Mouse (Mus musculus) embryonic facial prominence, embryonic 11.5 days (tissue): Measurements from ENCODE around the gene Fgf6. TPM values are rescaled to one million over a fixed set of nuclear protein-coding genes. Genes with fewer than 3 reads are reported as not detected.

Experiments
- ATAC-seq: fragments of 200-750 bp; cut with Nextera tagmentation; replicated peaks from 2 replicates; pipeline ENCODE4 v1.8.0; 2017; ENCODE audit warnings: low read depth; ENCODE audit not compliant: insufficient number of reproducible peaks, low FRiP score, low TSS enrichment
- DNase-seq: peaks from one replicate; pipeline ENCODE4 v3.0.0-alpha.2; 2015; ENCODE audit warnings: low spot score
- H3K27ac ChIP-seq: fragments of 300-500 bp; sonication (generic); replicated peaks from 2 replicates; pipeline ENCODE4 v1.5.1; 2014; ENCODE audit warnings: mild to moderate bottlenecking, low read depth, low read length, control low read depth
- H3K27me3 ChIP-seq: fragments of 300-500 bp; sonication (generic); 2 replicates; pipeline ENCODE4 v1.6.1; 2014; ENCODE audit warnings: mild to moderate bottlenecking, low read length, moderate library complexity, mixed read lengths; ENCODE audit not compliant: control insufficient read depth, insufficient read depth
- H3K36me3 ChIP-seq: fragments of 300-500 bp; sonication (generic); replicated peaks from 2 replicates; pipeline ENCODE4 v1.6.1; 2014; ENCODE audit warnings: low read depth, mild to moderate bottlenecking, low read length, moderate library complexity, mixed read lengths; ENCODE audit not compliant: control insufficient read depth, insufficient read depth
- H3K4me1 ChIP-seq: fragments of 300-500 bp; sonication (generic); 2 replicates; pipeline ENCODE4 v1.6.1; 2014; ENCODE audit warnings: low read length, mixed read lengths; ENCODE audit not compliant: control insufficient read depth, insufficient read depth
- H3K4me2 ChIP-seq: fragments of 300-500 bp; sonication (generic); 2 replicates; pipeline ENCODE4 v1.6.1; 2014; ENCODE audit warnings: low read depth, mild to moderate bottlenecking, control low read depth, low read length, moderate library complexity
- H3K4me3 ChIP-seq: fragments of 300-500 bp; sonication (generic); 2 replicates; pipeline ENCODE4 v1.5.1; 2014; ENCODE audit warnings: low read depth, low read length, control low read depth
- H3K9ac ChIP-seq: fragments of 300-500 bp; sonication (generic); replicated peaks from 2 replicates; pipeline ENCODE4 v1.6.1; 2014; ENCODE audit warnings: mild to moderate bottlenecking, control low read depth, low read length
- H3K9me3 ChIP-seq: fragments of 300-500 bp; sonication (generic); replicated peaks from 2 replicates; pipeline ENCODE4 v1.6.1; 2016; ENCODE audit warnings: mild to moderate bottlenecking, low read length, inconsistent platforms, mixed read lengths; ENCODE audit not compliant: control insufficient read depth
- WGBS: fragments of 180-500 bp; shearing (Covaris S2); extraction: QIAGEN DNeasy Blood & Tissue Kit; methylation state at CpG from one replicate; pipeline ENCODE4 v1.1.7; 2014; 5-methylcytosine and 5-hydroxymethylcytosine counted together
- polyA plus RNA-seq: library from polyadenylated mRNA; unstranded; fragments of >200 nt; fragmentation: Nextera tagmentation; extraction: Ambion mirVana; gene quantifications from 2 replicates; pipeline ENCODE4 v1.2.1, GENCODE M21; 2014

The Fgf6 gene
- polyA plus RNA-seq = 0.17 TPM in 1 of 2 replicates, not detected in the other

DNA sequence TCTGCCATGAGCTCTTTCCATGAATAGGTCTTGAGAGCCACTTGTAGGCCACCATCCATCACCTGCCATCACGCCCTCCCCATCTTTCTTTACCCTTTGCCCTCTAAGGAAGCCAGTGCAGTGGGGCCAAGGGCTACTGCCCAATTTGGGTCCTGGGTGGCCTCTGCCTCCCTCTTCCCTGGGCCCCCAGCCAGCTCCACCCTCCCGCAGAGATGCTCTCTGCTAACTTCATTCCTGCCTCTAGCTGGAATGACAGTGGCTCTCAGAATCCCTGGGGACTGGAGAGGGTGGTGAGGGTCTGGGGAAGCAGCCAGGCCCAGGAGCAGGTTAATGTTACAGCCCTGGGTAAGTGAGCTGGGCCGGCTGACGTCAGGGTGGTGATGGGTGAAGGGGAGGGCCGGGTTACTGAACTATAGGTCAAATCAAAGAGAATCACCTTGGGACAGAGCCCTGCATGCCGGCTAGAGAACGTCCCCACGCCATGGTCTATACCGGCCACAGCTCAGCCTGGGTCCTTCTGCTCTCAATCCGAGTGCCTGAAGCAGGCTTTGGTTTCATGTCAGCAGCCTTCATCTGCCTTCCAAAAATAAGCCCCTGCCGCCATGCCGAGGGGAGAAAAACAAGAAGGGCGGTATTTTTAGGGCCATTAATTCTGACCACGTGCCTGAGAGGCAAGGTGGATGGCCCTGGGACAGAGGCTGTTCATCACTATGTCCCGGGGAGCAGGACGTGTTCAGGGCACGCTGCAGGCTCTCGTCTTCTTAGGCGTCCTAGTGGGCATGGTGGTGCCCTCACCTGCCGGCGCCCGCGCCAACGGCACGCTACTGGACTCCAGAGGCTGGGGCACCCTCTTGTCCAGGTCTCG is at the start of gene Fgf6:
Gene Fgf6 (plus strand): TSS at position 681 of the 865 bp plus-strand sequence.
- Histone ChIP-seq H3K4me1 (peaks cover 8% of the 10 kb centered on the region), H3K27me3 (no peaks in the 10 kb centered on the region), H3K9ac (no peak within 1 kb of the TSS), H3K4me2 (no peak within 1 kb of the TSS), H3K9me3 (no peaks in the 10 kb centered on the region), H3K4me3 (no peak within 1 kb of the TSS), H3K27ac (no peak within 1 kb of the TSS), H3K36me3 (no peaks in the 10 kb centered on the region)
- WGBS = 79% methylated on average over 26 of the region's 26 CpGs
- DNase-seq (no peak), ATAC-seq (no peak)

DNA sequence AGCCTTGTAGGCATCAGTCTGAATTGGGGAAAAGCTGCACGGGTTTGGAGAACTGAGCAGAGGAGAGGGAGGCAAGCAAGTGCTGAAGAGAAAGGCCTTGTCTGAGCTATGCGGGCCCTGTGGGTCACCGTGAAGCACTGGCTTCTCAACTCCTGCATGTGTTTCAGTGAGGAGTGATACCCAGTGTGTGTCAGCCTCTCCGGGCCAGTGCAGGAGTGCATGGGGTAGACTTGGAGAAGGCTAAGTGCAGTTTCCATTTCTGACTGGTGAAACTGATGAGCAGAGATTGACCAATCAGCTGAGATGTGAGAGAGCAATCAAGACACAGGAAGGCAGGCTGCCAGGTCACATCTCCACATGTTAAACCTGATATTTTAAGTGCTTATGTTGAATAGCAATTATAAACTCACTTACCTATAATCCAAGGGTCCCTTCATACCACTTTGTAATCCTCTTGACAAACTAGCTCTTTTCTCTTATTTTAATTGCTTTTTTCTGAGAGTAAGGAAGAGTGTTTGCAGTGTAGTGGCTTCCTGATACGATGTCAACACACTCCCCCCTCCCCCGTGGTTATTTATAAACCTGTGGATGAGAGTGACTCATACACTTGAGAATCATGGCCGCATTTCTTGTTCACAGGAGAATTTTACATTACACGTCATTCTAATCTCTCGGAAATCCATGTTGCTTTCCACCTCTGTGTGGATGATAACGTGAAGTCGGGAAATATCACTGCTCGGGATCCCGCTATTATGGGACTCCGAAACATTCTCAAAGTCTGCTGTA is 49.0 kb upstream of the Fgf6 start:
- no peak overlapping the region for H3K4me3 ChIP-seq
- no peaks in the 10 kb centered on the region for H3K9me3 ChIP-seq
- no peak for DNase-seq
- H3K4me2 ChIP-seq = no peak overlapping the region
- no peak overlapping the region for H3K27ac ChIP-seq
- no peaks in the 10 kb centered on the region for H3K27me3 ChIP-seq
- WGBS = 89% methylated on average over 14 of the region's 14 CpGs
- no peaks in the 10 kb centered on the region for H3K36me3 ChIP-seq
- H3K9ac ChIP-seq = no peak overlapping the region
- no peaks in the 10 kb centered on the region for H3K4me1 ChIP-seq
- ATAC-seq = no peak

- Histone ChIP-seq H3K27me3 (no peaks in the 10 kb centered on the region), H3K27ac (no peak overlapping the region), H3K4me1 (no peaks in the 10 kb centered on the region), H3K4me3 (no peak overlapping the region), H3K9me3 (no peaks in the 10 kb centered on the region), H3K36me3 (no peaks in the 10 kb centered on the region), H3K4me2 (no peak overlapping the region), H3K9ac (no peak overlapping the region)
- DNase-seq (no peak), ATAC-seq (no peak)
- 48% methylated on average over 5 of the region's 5 CpGs for WGBS
Measured at GRCm38 (mm10) chr6:126981539-126982234, 33.7 kb upstream of the Fgf6 start.

DNA sequence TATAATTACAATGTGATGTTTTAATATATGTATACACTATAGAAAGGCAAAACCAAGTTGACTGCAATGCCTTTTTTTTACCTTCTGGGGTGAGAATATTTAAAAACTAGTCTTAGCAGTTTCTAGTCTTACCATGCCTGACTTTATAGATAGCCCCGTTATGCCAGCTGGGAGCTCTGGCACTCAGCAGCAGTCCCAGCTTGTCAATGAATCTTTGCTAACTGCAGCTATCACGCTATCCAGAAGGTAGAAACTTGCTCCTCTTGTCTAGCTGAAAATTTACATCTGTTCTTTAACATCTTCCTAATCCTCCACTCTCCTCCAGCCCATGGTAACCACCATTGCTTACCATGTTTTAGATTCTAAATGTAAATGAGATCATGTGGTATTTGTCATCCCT is 21.7 kb upstream of the Fgf6 start:
- Histone ChIP-seq H3K36me3 (no peaks in the 10 kb centered on the region), H3K9me3 (no peaks in the 10 kb centered on the region), H3K4me1 (no peaks in the 10 kb centered on the region), H3K4me2 (no peak overlapping the region), H3K4me3 (no peak overlapping the region), H3K27ac (no peak overlapping the region), H3K27me3 (no peaks in the 10 kb centered on the region), H3K9ac (no peak overlapping the region)
- WGBS = 64% methylated on average over 2 of the region's 2 CpGs
- DNase-seq (no peak), ATAC-seq (no peak)

GRCm38 (mm10) chr6:126995494-126995893 is 19.9 kb upstream of the Fgf6 start:
- no peaks in the 10 kb centered on the region for H3K36me3 ChIP-seq
- no peaks in the 10 kb centered on the region for H3K4me1 ChIP-seq
- H3K9me3 ChIP-seq = no peaks in the 10 kb centered on the region
- H3K9ac ChIP-seq = no peak overlapping the region
- no peaks in the 10 kb centered on the region for H3K27me3 ChIP-seq
- no peak overlapping the region for H3K4me2 ChIP-seq
- no peak overlapping the region for H3K27ac ChIP-seq
- DNase-seq = no peak
- no peak overlapping the region for H3K4me3 ChIP-seq
- WGBS = 88% methylated on average over 3 of the region's 3 CpGs
- no peak for ATAC-seq

- Histone ChIP-seq H3K36me3 (no peaks in the 10 kb centered on the region), H3K27me3 (no peaks in the 10 kb centered on the region), H3K4me1 (no peaks in the 10 kb centered on the region), H3K27ac (no peak overlapping the region), H3K9ac (no peak overlapping the region), H3K4me2 (no peak overlapping the region), H3K9me3 (no peaks in the 10 kb centered on the region), H3K4me3 (no peak overlapping the region)
- no peak for ATAC-seq
- DNase-seq = no peak
- WGBS = 75% methylated on average over 5 of the region's 5 CpGs
Measured at GRCm38 (mm10) chr6:126996399-126996798, 19.0 kb upstream of the Fgf6 start.

GRCm38 (mm10) chr6:127005646-127006045 is 9.7 kb upstream of the Fgf6 start:
- DNase-seq (no peak), ATAC-seq (no peak)
- Histone ChIP-seq H3K4me1 (no peaks in the 10 kb centered on the region), H3K36me3 (no peaks in the 10 kb centered on the region), H3K27ac (no peak overlapping the region), H3K27me3 (no peaks in the 10 kb centered on the region), H3K4me2 (no peak overlapping the region), H3K4me3 (no peak overlapping the region), H3K9ac (no peak overlapping the region), H3K9me3 (no peaks in the 10 kb centered on the region)
- 85% methylated on average over 3 of the region's 3 CpGs for WGBS
